Mouse (Mus musculus) stomach, postnatal 0 days (tissue): ENCODE measurements around the gene Mgat4a. TPM values are rescaled to one million over a fixed set of nuclear protein-coding genes. Genes with fewer than 3 reads are reported as not detected.
A peak's percentile ranks its signal among the peaks of the same experiment; 100 is the strongest.

Experiments
- ATAC-seq: fragments of 200-750 bp; cut with Nextera tagmentation; 2 replicates; pipeline ENCODE4 v1.8.0; 2017; ENCODE audit not compliant: low FRiP score, low TSS enrichment
- DNase-seq: peaks from one replicate; pipeline ENCODE4 v3.0.0-alpha.2; 2016; ENCODE audit warnings: low spot score
- H3K27ac ChIP-seq: fragments of 300-500 bp; sonication (generic); replicated peaks from 2 replicates; pipeline ENCODE4 v1.5.1; 2014; ENCODE audit warnings: mild to moderate bottlenecking, control low read depth
- H3K27me3 ChIP-seq: fragments of 300-500 bp; sonication (generic); 2 replicates; pipeline ENCODE4 v1.6.1; 2014; ENCODE audit warnings: low read length; ENCODE audit not compliant: control insufficient read depth, insufficient read depth
- H3K36me3 ChIP-seq: fragments of 300-500 bp; sonication (generic); 2 replicates; pipeline ENCODE4 v1.6.1; 2014; ENCODE audit warnings: low read length, mixed read lengths; ENCODE audit not compliant: control insufficient read depth, insufficient read depth
- H3K4me1 ChIP-seq: fragments of 300-500 bp; sonication (generic); replicated peaks from 2 replicates; pipeline ENCODE4 v1.6.1; 2014; ENCODE audit warnings: antibody characterized with exemption; ENCODE audit not compliant: control insufficient read depth, insufficient read depth
- H3K4me2 ChIP-seq: fragments of 300-500 bp; sonication (generic); replicated peaks from 2 replicates; pipeline ENCODE4 v1.6.1; 2014; ENCODE audit warnings: low read depth, mild to moderate bottlenecking, control low read depth, moderate library complexity
- H3K4me3 ChIP-seq: fragments of 300-500 bp; sonication (generic); 2 replicates; pipeline ENCODE4 v1.5.1; 2014; ENCODE audit warnings: low read depth, low read length, control low read depth
- H3K9ac ChIP-seq: fragments of 300-500 bp; sonication (generic); 2 replicates; pipeline ENCODE4 v1.6.1; 2014; ENCODE audit warnings: mild to moderate bottlenecking, low read length, control low read depth, mixed read lengths
- H3K9me3 ChIP-seq: fragments of 300-500 bp; sonication (generic); 2 replicates; pipeline ENCODE4 v1.6.1; 2016; ENCODE audit warnings: low read length; ENCODE audit not compliant: control insufficient read depth
- CTCF ChIP-seq: IDR thresholded peaks from 2 replicates; pipeline ENCODE4 v1.5.1; 2016; ENCODE audit warnings: antibody characterized with exemption, low read depth, mild to moderate bottlenecking, moderate library complexity
- EP300 ChIP-seq: optimal IDR thresholded peaks from 2 replicates; pipeline ENCODE3; 2016; ENCODE audit warnings: antibody characterized with exemption
- WGBS: fragments of 180-500 bp; shearing (Covaris S2); extraction: QIAGEN DNeasy Blood & Tissue Kit; methylation state at CpG from one replicate; pipeline ENCODE4 v1.1.7; 2014; 5-methylcytosine and 5-hydroxymethylcytosine counted together
- polyA plus RNA-seq: library from polyadenylated mRNA; unstranded; fragments of >200 nt; fragmentation: Nextera tagmentation; extraction: Ambion mirVana; gene quantifications from 2 replicates; pipeline ENCODE4 v1.2.1, GENCODE M21; 2015

Gene Mgat4a
- polyA plus RNA-seq, 1 experiment from 2014 or later, result 13.8 TPM

DNA sequence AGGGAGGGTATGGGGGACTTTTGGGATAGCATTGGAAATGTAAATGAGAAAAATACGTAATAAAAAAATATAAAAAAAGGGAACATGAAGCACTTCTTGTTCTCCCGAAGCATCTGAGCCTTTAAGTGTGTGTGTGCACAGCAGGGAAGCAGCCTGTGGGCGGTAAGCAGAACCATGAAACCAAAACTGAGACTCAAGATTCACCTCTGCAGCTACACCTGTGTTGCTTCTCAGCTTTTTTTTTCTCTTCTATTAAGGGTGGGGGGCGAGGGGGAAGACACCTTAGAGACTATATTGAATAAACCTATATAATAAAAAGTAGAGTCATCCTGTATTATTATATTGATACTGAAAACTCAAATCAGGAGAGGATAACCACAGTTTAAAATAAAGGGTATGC lies 73.0 kb downstream of the Mgat4a start:
- no peak overlapping the region for H3K4me2 ChIP-seq
- no peaks in the 10 kb centered on the region for H3K4me1 ChIP-seq
- H3K36me3 ChIP-seq, result no peaks in the 10 kb centered on the region; the same call in 1 of the 2 replicates
- no peak overlapping the region for H3K9ac ChIP-seq
- H3K27me3 ChIP-seq, result no peaks in the 10 kb centered on the region
- H3K27ac ChIP-seq, result no peak overlapping the region
- ATAC-seq (no peak), DNase-seq (no peak)
- H3K9me3 ChIP-seq, result 0 out of 2 replicates have a peak, but pooled peaks cover 3% of the 10 kb centered on the region
- no peak overlapping the region for H3K4me3 ChIP-seq
- 93% methylated on average over 4 of the region's 4 CpGs for WGBS
- TF ChIP-seq CTCF (no peak), EP300 (no peak)

DNA sequence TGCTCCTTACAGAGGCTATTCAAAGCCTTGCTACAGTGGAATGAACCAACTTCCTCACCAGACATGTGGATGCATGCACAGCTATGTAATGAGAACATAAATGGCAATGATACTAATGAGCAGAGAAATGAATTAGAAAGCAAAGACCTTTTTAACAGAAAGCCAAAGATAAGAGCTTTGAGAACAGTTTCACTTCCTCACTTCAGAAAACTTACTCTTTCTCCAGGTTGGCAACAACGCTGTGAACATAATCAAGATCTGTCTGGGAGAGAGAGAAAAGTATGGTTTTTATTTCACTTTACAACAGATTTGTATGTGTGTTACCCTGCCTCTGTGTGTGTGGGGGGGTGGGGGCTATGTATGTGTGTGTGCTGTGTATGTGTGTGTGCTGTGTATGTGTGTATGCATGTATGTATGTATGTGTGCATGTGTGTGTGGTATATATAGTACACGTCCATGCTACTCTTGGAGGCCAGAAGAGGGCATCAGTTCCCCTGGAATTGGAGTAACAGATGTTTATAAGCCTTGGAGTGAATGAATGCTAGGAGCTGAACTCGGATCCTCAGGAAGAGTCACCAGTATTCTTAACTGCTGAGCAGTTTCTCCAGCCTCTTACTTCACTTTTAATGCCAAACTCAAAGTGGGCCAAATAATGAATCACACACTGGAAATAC lies 74.4 kb downstream of the Mgat4a start:
- no peak overlapping the region for H3K27ac ChIP-seq
- no peaks in the 10 kb centered on the region for H3K4me1 ChIP-seq
- no peak overlapping the region for H3K4me3 ChIP-seq
- 0 out of 2 replicates have a peak, but pooled peaks cover 3% of the 10 kb centered on the region for H3K9me3 ChIP-seq
- no peaks in the 10 kb centered on the region for H3K27me3 ChIP-seq
- no peaks in the 10 kb centered on the region; the same call in 1 of the 2 replicates for H3K36me3 ChIP-seq
- no peak for ATAC-seq
- DNase-seq, result no peak
- no peak overlapping the region for H3K9ac ChIP-seq
- no peak overlapping the region for H3K4me2 ChIP-seq
- TF ChIP-seq CTCF (peak; percentile 60), EP300 (no peak)
- 74% methylated on average over 3 of the region's 3 CpGs for WGBS

DNA sequence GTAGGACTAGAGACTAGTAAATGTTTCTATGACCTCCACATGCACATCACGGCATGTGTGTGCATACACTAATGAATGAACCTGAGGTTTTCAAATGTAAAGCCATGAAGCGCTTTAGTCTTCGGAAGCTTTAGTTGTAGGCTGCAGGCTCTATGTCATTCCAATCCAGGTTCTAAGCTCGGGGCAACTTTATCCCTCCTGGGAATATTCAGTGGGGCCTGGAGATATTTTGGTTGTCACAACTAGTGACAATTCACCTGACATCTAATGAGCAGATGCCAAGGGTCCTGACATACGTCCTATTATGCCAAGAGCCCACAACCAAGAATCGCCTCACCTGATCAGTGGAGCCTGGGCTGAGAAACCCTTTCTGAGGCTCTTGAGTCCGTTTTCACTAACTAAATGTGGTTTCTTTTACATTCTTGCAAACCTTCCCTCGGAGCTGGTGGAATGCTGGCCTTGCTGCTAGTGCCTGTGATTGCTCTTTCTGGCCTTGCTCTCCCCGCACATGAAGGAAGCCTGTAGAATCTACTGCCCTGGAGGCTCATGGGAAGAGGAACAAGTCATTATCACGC lies 75.9 kb downstream of the Mgat4a start:
- H3K4me2 ChIP-seq, result no peak overlapping the region
- no peak for DNase-seq
- H3K36me3 ChIP-seq, result no peaks in the 10 kb centered on the region; the same call in 1 of the 2 replicates
- H3K27ac ChIP-seq, result no peak overlapping the region
- H3K27me3 ChIP-seq, result no peaks in the 10 kb centered on the region
- TF ChIP-seq EP300 (no peak), CTCF (no peak)
- H3K9me3 ChIP-seq, result 0 out of 2 replicates have a peak, but pooled peaks cover 3% of the 10 kb centered on the region
- WGBS, result 81% methylated on average over 10 of the region's 10 CpGs
- H3K4me3 ChIP-seq, result no peak overlapping the region
- H3K9ac ChIP-seq, result no peak overlapping the region
- no peaks in the 10 kb centered on the region for H3K4me1 ChIP-seq
- no peak for ATAC-seq

DNA sequence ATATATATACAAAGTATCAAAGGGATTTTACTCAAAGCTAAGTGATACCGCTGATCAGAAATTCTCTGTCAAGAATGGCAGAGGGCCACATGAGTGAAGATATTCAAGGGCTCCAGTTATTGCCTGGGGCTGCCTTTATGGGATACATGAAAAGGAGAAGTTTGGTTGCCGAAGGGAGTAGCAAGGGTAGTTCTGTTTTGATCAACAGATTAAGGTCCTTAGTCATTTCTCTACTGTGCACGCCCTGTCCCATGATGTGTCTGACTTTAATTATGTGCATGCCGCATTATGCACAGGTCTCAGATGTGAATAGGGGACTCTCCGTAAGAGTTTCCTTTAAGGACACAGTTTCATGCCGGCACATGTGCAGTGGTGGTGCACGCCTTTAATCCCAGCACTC lies 83.3 kb downstream of the Mgat4a start:
- Histone ChIP-seq H3K27me3 (no peaks in the 10 kb centered on the region), H3K27ac (no peak overlapping the region), H3K9ac (no peak overlapping the region), H3K4me2 (no peak overlapping the region), H3K4me3 (no peak overlapping the region), H3K4me1 (no peaks in the 10 kb centered on the region), H3K9me3 (no peaks in the 10 kb centered on the region), H3K36me3 (peaks cover 4% of the 10 kb centered on the region)
- TF ChIP-seq CTCF (no peak), EP300 (no peak)
- 88% methylated on average over 7 of the region's 7 CpGs for WGBS
- no peak for DNase-seq
- ATAC-seq, result no peak

DNA sequence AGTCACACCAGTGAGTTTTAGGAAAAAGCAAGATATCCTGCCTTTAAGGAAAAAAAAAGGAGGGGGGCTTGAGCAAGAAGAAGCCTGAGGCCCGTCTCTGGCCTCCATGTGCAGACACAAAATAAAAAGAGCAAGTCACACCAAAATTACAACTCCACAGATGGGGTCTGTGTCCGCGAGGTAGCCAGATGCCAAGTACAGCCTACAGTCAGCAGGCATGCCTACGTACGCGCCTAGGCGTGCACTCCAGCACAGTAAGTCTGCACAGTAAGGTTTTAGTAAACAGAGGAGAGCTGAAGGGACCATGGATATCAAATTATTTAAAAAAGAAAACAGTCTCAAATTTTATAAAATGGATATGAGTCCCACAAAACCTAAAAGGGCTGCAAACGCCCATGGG lies 89.5 kb downstream of the Mgat4a start:
- Histone ChIP-seq H3K36me3 (peaks cover 12% of the 10 kb centered on the region), H3K27ac (no peak overlapping the region), H3K4me1 (no peaks in the 10 kb centered on the region), H3K9ac (no peak overlapping the region), H3K4me2 (no peak overlapping the region), H3K27me3 (no peaks in the 10 kb centered on the region), H3K4me3 (no peak overlapping the region), H3K9me3 (no peaks in the 10 kb centered on the region)
- no peak for ATAC-seq
- 92% methylated on average over 8 of the region's 8 CpGs for WGBS
- no peak for TF ChIP-seq EP300
- TF ChIP-seq CTCF, result no peak
- DNase-seq, result no peak
